Mouse (Mus musculus): ENCODE results near the gene Mitf.

DNA sequence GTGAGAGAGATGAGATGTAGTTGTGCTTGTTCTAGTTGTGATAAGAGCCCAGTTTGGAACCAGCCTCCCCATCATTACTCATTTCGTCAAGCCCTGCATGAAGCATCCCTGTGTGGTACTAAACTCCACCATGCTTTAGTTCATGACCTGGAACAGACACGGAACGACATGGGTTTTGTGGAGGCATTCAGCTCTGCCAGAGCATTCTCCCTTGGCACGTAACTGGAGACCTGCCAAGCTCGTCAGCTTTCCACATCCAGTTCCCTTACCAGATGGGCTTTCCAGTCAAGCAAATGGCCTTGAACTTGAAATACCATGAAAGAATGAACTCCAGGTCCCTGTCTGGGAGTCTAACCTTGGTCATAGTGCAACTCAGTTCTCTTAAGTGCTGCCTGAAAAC is 94.7 kb downstream of the Mitf start:
- TF ChIP-seq CTCF (IDR thresholded peaks at IDR 0.05; ENCODE audit: low read depth) (no peak), EP300 (optimal IDR thresholded peaks at IDR 0.05) (no peak)
